Mouse (Mus musculus): ENCODE measurements at regions not wholly inside any gene's neighbourhood (a gene's known extent, or its start where the extent isn't known, plus 50 kb on each side); places are given as distances from the start of the nearest gene placed in this dataset.
A peak's percentile ranks its signal among the peaks of the same experiment; 100 is the strongest.

DNA sequence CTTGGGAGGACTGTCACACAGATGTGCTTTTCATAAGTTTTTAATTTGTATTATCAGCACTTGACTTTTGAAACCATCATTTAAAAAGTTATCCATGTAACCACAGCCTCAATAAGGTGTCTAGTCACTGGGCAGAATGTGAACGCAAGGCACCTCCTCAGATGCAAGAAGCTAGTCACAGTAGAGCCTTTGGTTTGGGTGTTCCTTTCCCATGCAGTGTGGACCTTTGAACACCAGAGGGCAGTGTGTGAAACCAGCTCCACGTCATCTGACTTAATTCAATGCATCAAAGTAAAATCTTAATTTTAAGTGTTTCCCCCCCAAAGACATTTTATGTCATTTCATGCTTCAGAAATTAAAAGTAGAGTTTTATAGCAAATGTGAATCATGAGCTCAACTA is 166.2 kb upstream of the Nabp1 start:
- DNase-seq, result peak; percentile 85

DNA sequence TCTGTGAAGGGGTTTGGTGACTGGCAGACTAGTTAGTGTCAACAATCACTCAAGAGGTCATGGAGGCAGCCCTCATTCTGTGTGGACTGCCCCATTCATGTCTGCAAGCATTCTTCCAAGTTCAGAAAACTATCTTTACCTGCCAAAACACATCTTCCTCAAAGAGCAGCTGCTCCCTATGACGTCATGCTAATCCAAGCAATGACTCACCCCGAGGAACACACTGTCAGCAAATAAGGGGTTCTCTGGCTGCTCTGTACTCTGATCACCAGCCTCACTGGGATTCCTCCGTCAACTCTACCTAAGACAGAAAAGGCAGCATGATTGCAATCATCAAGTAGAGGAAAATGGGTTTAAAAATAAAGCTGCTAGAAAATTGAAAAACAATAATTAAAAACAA is 165.4 kb upstream of the Nabp1 start:
- no peak for DNase-seq

DNA sequence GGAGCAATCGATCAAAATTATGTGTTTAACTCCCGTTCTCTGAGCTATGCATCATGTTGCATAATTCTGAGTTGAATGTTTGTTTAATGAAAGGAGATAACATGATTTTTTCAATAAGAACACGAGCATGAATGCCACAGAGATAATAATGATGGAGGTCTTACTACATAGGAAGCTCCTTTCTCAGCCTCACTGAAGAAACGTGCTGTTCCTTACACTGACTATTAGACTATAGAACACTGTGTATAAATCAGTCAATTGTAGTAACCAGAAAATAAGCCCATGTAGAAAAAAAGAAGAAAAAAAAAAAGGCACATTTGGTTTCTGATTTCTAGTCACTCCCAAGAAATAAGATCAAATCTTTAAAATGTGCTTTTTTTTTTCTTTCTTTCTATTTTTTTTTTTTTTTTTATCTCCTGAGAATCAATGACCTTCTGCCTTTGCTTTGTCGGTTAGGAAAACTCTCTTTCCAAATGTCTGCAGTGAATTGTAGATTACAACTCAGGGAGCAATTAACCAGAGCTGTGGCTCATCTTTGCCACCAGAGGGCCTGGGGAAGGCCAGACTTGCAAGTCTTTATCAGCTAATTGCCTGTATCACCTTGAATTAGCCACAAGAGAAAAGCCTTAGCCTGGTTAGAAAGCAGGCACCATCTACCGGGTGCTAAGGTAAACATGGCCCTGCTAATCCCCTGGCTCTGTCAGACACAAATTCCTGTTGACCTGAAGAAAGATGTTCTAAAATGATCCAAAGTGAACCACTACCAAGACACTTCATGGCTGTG is 160.5 kb upstream of the Nabp1 start:
- DNase-seq, result no peak

DNA sequence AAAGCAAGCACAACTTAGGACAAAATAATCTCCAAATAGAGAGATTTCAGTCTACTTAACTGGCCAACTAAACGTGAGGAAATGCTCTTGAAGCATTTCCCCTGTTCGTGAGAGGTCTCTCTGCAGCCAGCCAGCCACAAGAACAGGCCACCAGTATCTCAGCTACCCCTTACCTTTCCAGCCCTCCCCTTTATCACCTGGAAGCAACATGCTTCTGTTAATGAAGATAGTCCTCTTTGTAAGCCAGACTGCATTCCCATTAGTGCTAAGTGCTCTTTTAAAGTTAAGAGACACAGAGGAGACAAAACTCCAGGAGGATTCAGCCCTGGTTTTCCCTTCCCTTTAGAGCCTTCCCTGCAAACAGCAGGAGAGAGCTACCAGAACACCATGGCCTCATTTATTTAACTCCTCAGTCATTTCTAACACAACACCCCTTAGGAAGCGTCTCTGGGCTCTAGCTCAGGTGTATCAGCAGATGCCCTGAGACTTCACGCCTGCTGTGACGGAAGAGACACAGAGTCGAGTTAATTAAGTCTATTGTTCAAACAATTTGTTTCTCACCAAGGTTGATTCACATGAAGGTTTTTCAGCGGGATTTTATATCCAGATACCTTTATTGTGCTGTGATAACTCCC is 157.8 kb upstream of the Nabp1 start:
- no peak for DNase-seq

DNA sequence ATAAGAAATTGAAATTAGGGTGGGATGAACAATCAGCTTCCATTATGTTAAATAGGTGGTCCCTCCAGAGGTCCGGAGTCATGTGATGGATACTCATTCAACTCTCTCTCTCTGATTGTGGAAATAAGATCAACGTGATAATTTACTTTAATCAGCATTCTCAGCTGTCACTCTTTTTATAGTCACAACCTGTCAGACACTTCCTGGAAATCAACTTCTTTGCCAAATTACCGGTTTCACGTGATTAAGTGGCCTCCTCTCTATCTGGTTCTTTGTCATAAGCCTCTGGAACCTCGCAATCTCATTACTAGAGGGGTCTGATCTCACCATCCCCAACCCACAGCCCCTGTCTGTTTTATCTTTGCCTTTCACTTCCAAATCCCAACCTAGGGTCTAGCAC is 155.6 kb upstream of the Nabp1 start:
- DNase-seq, result no peak

DNA sequence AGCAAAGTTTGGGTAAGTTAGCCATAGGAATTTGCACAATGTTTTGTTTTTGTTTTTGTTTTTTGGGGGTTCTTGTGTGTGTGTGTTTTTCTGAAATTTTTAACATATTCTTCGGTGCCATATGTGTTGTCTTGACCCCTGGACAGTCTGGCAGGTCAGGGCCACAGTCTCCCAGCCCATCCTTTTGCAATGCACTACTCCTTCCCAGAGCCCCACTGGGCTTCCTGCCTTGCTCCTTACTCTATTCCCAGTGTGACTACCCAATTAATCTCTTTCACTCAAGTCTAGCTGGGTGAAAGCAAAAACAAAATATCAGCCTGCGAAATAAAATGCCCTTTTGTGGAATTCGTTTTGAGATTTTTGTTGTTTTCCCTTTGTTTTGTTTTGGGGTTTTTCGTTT is 154.6 kb upstream of the Nabp1 start:
- no peak for DNase-seq

DNA sequence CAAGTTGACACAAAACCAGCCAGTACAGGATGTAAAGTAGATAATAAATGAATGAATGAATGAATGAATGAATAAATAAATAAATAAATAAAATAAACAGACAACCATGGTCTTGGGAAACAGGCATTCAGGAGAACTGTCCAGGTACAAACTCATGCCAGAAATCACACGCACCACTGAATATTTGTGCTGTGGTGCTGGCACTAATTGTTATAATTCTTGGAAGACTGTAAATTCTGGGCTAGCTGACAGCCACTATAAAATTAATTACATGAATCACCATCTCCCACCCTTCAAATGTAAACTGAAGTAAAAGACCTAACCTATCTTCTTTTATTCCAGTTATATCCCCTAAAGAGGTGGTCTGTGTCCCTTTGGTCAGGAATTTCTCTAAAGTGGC is 151.6 kb upstream of the Nabp1 start:
- DNase-seq, result no peak

DNA sequence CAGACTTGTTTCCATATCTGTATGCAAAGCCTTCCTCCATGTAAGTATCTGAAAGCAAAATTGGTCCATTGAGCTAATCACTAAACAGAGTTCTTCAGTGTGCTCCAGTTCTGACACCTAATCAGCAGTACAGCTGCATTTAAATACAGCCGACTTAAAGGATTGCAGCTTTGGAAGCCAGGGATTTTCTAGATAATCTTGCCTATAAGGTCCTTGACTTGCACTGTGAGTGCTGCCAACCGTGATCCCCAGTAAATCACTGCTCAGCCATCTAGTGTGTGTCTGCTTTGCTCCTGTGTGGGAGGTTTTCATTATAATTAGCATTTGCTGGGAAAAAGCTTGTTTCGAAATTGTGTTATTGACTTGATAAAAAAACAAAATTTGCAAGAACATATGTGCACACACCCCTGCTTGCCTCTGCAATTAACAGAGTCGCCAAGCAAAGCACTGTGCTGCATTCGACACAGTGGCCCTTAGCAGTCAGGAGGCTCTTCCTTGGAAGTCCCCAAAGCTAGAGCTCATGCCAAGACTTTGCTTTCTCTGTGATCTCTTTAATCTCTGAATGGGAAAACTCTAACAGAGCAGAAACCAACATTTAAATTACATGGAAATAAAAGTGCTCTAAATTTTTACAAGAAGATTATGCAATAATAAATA is 150.0 kb upstream of the Nabp1 start:
- no peak for DNase-seq

DNA sequence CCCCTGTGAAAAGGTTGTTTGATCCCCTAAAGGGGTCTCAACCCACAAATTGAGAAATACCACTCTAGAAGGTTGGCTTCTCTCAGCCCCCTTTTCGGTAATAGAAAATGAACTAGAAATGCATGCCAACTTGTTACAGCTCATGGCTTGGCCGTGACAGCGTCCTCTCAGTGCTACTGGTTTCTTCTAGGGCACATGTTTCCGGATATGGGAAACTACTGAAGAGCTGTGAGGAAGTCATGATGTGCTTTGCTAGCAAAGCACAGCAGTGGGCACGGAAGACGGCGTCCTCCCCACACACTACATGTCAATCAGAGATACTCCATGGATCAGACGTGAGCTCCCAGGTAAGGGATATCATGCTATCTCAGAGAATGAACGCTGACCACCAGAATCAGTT is 148.1 kb upstream of the Nabp1 start:
- DNase-seq, result no peak

DNA sequence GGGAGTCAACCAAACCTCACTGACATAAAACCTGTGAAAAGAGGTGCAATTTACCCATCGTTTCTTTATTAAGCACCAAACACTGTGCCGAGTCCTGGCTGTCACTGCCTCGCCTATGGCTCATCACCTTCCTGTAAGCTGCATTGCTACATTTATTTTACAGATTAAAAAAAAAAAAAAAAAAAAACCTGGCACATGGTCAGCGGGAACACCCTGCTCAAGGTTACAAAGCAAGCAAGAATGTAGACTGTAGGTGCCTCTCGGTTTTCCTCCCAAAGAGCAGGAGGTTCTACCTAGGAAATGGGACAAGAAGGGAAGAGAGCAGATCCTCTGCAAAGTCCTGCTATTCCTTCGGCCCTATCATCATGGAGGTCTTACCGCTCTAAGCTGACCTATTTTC is 146.9 kb upstream of the Nabp1 start:
- no peak for DNase-seq

DNA sequence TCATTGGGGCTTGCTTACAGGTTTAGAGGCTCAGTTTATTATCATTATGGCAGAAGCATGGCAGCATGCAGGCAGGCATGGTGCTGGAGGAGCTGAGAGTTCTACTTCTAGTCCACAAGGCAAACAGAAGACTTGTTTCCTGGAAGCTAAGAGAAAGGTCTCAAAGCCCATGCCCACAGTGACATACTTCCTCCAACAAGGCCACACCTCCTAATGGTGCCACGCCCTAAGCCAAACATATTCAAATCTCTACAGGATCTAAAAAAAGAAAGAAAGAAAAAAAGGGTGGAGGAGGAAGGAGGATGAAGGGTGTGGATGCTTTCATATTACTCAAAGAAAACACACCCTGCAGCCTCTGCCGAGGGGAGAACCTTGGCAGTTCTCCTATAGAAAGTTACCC is 146.3 kb upstream of the Nabp1 start:
- DNase-seq, result no peak

DNA sequence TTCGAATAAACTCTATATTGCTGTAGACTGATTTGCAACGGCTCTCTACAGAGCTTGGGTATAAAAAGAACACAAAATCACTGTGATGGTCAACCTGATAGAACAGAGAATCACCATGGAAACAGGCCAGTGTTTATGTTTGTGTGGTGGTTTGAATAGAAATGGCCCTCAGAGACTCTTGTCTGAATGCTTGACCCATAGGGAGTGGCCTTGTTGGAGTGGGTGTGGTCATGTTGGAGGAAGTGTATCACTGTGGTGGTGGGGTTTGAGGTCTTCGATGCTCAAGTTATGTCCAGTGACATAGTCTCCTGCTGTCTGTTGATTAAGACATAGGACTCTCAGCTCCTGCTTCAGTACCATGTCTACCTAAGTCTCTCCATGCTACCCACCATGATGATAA is 144.8 kb upstream of the Nabp1 start:
- no peak for DNase-seq

DNA sequence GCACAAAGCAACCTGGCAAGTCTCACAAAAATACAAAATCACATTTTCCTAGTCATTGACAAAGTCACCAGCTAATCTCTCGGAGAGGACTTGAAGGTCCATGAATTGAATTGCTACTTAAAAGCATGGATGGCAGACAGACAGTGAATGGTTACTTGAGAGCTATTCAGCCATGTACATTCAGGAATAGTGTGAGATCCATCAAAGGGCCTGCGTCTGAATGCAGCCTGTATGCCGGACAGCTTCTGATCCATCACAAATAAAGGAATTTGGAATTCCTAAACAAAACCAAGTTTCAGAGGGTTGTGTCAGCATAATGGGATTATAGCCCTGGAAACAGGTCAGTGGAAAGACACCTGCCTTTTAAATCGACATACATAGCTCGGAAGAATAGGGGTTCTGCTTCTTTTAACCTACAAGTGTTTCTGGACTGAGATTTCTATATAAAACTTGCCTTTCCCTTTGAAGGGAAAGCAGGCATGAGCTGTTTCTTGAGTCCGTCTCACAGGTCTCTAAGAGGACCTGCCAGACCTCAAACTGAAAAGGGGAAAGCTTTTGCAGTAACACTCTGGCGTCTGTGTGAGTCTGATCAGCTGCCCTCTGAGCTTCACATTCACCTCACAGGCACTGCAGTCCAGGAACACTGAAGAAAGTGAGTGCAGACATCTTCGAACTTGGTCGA is 144.1 kb upstream of the Nabp1 start:
- DNase-seq, result no peak

DNA sequence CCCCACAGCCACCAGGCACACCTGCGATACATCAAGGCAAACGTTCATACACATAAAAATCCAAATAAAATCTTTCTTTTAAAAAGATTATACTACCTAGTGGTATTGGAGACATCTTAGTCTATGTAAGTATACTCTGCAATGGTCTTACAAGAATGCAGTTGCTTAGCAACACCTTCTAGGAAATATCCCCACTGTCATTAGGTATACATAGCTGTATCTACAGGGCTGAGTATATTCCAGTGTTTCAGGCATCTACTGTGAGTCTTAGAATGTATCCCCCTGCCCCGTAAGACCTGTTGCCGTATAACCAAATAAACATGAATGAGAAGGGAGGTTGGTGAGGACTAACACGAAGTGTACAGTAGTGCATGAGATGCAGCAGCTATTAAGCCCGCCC is 142.8 kb upstream of the Nabp1 start:
- no peak for DNase-seq

DNA sequence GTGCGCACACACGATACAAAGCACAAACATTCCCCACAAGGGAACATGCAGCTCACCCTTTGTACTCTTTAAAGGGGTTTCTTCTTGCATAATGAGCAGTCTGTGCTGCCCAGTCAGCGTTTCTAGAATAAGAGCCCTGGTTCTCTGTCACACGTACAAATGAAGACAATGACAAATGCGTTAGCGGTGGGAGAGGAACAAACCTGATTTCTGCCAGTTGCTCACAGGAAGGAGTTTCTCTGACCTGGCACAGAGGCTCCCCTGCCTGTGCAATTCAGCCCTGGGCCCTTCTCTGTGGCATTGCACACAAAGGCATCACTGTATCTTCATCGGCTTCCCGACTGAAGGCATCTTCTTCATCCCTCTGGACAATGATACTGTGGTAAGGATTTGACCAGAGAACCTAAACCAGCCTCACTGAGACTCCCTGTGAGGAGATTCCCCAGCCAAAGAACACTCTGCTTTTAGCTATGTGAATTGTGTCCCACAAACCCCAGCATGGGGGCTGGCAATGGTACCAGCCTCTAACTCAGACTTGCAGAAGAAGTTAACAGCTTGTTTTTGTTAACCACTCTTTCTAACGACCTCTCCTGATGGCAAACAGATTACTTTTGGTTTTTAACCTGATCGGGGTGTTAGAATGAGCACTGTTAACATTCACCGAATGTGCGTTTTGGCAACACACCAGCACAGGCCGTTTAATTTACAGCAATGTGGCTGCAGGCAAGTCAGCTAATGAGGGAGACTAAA is 139.5 kb upstream of the Nabp1 start:
- peak; percentile 49 for DNase-seq

DNA sequence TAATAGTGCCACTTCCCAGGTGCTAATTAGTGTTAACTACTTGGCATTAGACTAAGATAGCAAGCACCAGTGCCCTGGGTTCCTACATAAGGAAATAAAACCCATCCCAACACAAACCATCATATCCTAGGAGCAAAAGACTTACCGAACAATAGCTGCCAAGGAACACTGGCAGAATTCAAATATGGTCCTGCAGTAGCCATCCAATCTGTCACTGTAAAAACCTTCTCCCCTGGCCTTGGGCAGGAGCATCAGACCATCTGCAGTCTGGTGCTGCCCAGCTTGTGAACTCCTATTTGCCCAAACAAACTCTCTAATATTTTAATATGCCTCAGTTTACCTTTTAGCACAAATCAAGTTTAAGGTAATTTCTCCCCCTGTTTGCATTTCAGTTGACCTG is 137.9 kb upstream of the Nabp1 start:
- no peak for DNase-seq

DNA sequence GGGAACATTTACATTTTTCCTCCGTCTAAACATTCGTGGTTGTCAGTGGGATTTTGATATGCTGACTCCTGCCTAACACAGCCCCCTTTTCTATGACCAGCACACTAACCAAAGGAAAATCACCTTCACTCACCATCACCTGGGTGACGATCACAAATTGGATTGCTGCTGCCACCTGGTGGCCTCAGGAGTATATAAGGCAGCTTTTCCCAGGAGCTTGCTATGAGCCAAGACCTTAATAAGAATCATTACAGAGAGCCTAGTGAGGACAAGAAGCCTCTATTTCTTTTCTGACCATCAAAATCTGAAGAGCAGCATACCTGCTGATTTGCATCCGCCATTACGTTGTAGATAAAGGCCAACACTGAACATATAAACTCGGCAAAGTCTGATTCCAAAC is 137.3 kb upstream of the Nabp1 start:
- DNase-seq, result peak; percentile 77

DNA sequence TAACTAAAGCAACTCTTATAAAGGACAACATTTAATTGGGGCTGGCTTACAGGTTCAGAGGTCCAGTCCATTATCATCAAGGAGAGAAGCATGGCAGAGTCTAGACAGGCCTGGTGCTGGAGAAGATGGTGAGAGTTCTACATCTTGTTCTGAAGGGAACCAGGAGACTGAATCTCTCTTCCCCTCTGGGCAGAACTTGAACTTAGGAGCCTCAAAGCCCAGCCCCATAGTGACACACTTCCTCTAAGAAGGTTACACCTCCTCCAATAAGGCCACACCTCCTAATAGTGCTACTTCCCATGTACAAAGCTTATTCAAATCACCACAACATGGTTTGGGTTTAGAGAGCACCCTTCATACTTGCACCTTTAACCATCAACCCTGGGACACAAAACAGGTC is 136.5 kb upstream of the Nabp1 start:
- no peak for DNase-seq

DNA sequence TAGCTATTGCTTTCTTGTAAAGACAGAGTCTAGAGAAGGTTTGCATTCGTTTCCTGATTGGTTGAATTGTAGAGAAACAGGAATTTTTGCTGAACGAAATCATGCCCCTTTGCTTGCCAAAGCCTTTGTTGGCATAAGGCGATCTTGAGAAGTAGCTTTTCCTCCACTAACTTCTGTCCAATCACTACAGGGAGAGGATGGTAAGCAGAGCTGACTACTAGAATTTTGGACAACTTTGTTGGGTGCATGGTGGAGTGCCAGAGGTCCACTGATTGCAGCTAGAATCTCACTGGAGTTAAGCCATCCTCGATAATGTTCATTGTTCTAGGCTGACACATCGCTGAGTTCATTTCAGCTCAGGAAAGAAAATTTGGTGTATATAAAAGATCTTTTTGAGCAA is 131.1 kb upstream of the Nabp1 start:
- DNase-seq, result no peak

DNA sequence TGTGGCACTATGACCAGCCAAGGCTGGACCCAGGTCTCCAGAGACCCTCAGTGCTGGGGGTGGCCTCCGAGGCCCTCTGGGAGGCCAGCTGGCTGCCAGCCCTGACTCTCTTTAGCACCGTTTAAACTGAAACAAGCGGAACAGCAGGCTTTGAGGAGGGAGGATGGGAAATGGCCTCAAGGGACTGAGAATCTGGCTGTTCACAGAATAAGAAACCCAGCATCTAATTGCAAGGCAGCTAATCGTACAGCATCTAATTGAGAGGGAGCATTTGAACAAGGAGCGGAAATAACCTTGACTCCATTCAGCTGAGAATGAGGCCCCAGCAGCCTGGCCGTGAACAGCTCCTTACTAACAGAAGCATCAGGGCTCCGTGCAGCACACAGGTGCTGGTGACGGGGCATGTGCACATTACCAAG is 129.2 kb upstream of the Nabp1 start:
- DNase-seq, result peak; percentile 20

DNA sequence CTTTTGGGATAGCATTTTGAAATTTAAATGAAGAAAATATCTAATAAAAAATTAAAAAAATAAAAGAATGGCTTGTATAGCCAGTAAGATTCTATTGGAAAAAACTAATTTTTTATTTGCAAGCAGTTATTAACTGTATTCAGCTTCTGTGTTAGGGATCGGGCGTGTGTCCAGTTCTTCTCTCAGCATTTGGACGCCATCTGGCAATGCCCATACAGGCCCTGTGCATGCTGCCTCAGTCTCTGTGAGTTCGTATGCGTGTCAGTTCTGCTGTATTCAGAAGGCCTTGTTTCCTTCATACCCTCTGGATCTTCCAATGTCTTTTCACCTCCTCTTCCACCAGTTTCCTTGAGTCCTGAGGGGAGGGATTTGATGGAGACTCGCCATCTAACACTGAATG is 123.8 kb upstream of the Nabp1 start:
- no peak for DNase-seq

DNA sequence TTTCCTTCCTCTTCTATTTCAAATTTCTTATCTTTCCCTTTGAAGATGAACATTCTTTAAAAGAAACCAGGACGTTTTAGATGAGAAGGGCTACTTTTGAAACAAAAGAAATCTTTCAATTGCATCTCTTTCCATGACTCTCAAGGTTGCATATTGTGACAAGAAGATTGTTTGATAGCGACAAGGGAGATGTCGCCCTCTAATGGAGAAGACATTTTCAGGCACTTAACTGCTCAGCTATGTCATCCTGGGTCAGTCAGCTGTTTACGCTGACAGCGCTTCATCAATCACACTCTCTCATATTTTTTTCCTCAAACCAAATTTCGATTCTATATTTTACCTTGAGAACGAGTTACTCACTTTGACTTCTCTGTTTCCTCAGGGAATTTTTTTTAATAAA is 122.2 kb upstream of the Nabp1 start:
- peak; percentile 32 for DNase-seq
